Mouse (Mus musculus) adrenal gland, postnatal 25 days (tissue): ENCODE results near the gene Sarnp. TPM values are rescaled to one million over a fixed set of nuclear protein-coding genes. Genes with fewer than 3 reads are reported as not detected.

ENCODE experiments used
- DNase-seq: peaks from one replicate; pipeline ENCODE4 v3.0.0; 2021; ENCODE audit warnings: mixed read lengths
- total RNA-seq: library from RNA; stranded (reverse); gene quantifications from 2 replicates; pipeline ENCODE4 v1.2.3, GENCODE M21; 2021

Gene Sarnp
- total RNA-seq, 1 experiment from 2014 or later = 54.6 TPM

DNA sequence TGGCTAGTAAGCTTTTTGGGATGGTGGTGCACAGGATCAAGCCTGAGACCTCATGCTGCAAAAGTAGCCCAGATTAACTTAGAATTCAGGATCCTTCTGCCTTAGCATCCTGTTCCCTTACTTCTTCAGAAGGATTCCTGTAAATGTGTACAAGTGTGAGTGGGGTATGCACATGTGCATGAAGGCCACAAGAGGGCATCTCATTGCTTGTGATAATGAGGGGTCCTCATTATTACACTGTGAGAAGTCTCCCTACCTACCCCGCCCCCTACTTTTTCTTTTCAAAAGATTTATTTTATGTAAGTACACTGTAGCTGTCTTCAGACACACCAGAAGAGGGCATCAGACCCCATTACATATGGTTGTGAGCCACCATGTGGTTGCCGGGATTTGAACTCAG lies 98.4 kb downstream of the Sarnp start:
- no peak for DNase-seq

DNA sequence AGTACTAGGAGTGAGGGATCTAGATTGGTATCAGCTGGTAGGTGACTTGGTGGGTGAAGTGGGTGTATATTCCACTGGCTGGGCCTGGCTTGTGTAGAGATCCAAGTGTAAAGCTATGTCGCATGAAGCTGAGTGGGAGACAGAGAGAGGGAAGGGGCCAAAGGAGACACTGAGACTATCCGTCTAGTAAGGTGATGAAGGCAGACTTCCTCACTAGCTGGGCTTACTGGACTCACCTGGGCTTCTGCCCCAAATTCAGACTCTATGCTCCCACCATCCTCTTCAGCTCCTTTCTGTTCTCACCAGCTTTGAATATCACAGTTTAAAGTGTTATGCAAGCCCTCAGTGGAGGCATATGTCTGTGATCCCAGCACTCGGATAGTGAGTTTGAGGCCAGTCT lies 99.5 kb downstream of the Sarnp start:
- no peak for DNase-seq

DNA sequence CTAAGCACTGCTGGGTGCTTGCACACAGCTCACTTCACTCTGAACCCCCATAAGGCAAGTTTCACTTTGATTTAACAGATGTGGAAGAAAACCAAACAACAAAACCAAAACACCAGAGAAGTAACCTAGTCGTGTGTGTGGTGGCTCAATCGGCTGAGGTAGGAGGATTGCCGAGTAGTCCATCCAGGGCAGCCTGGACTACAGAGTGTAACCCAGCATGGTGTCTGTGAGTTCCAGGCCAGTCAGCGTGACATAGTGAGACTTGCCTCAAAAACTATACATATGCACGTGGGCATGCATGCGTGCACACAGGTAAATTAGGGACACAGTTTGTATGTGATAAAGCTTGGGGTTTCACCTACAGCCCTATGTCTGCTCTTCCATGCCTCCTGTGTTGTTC lies 100.3 kb downstream of the Sarnp start:
- DNase-seq = no peak

- DNase-seq = peak; percentile 47
Measured at GRCm38 (mm10) chr10:128918246-128918645, 101.1 kb downstream of the Sarnp start.

GRCm38 (mm10) chr10:128919203-128919631 lies 102.1 kb downstream of the Sarnp start:
- no peak for DNase-seq

DNA sequence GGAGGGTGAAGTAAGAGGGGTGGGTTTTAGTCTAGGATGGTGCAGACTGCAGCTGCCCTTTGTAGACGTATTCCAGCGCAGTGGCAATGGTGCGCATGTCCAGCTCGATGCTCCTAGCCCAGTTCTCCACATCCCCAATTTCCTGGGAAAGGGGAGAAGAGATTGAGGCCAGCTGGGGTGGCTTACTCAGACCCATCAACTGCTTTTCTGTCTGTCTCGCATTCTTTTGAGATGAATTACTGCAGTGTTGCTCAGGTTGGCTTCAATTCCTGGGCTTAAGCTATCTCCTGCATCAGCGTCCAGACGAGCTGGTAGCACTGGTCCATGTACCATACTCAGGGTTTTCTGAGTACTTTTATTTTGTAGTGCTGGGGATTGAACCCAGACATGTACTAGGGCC lies 102.8 kb downstream of the Sarnp start:
- DNase-seq = no peak

DNA sequence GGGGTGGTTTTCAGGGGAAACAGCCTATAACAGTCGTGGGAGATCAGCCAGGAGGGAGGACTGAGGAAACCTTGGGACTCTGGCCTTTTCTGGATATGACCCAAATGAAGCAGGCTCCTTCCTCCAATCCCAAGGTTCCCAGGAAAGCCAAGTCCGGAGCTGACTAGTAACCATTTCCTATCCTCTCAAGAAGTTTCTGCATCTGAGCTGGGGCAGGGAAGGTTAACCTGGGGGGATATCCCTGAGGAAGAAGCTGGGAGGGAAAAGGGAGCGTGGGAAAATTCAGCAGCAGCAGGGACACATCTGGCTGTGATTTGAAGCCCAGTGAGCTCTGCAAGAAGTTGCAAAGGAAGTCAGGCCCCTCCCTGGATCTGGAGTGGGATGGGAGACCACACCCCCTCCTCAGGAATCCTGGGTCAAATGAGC lies 103.6 kb downstream of the Sarnp start:
- no peak for DNase-seq

DNA sequence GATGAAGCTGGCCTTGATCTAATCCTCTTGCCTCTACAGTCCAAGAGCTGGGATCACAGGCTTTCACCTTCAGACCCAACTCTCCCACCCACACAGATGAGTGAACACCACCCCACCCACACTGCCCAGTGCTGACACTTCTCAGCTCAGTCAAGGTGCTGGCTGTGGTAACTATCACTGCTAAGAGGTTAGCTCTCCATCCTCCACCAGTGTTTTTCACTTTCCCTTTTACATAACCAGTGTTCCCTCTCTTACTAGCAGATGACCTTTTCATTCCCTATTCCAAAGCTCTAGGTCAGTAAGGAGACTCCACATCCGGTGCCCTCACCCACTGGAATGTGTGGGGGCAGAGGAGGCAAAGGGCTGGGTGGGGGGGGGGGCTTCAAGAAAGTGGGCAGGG lies 104.1 kb downstream of the Sarnp start:
- DNase-seq = no peak

GRCm38 (mm10) chr10:128921883-128922821 lies 105.0 kb downstream of the Sarnp start:
- peak; percentile 50 for DNase-seq

GRCm38 (mm10) chr10:128922822-128923012 lies 105.6 kb downstream of the Sarnp start, which contains the start of gene Rdh5:
Rdh5 (minus strand) TSS chr10:128922888.
- DNase-seq = no peak

DNA sequence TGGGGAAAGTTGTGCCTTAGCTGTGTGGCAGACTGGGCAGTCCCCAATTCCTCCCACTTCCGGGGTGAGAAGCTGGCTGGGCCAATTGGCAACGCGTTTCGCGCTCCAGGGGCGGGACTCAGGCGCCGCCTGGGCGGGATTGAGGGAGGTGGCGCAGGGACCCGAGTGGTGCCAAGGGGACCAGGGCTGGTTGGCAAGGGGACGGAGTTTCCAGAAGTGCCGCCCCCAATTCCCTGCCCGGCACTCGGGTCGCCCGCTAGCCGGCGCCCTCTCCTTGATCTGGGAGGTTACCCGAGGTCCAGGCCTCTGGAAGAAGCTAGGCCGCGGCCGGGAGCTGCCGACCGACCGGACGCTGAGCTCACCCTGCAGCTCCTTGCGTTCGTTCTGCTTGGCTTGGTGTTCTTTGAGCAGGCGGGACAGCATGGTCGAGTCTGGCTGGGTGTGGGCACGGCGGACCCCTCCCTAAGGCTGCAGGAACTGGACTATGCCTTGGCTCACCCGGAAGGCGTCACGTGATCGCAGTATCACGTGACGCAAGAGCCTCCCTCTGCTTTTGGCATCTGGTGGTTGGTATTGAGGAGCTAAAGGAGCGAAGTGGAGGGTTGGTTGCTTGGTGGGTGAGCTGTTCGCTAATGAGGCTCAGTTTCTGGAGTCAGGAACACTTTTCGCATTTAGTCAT lies 106.0 kb downstream of the Sarnp start:
- peak; percentile 98 for DNase-seq

DNA sequence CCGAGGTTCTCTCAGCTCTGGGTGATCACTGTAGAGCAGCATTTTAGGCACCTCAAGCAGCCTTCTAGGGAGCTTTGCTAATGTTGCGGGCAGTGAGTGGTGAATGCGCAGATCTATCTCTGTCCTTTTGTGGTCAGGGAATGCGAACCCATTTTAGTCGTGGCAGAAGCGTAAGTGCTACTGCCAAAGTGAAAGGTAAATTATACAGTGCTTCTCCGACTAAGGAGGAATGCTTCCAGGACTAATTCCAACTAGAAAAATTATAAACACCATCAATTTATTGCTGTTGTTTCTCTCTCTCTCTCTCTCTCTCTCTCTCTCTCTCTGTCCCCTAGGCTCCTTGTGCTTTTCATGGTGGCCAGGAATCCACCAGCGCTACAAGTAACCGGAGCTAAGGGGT lies 106.8 kb downstream of the Sarnp start, which contains the start of gene Bloc1s1:
Gene Bloc1s1, minus strand, starts transcription at position 101 of the 400 bp plus-strand sequence.
- no peak for DNase-seq

Other genes starting within 250 kb of the Sarnp start
- 2.8 and 3.8 TPM in 2 replicates for gene Erbb3, start 227.7 kb upstream of the Sarnp start, total RNA-seq
- gene Rps26, start 190.6 kb upstream of the Sarnp start, total RNA-seq = 688 and 827 TPM in 2 replicates
- 1.5 and 2.0 TPM in 2 replicates for gene Ikzf4, start 171.3 kb upstream of the Sarnp start, total RNA-seq
- gene Suox, start 143.3 kb upstream of the Sarnp start, total RNA-seq = 18.8 and 21.1 TPM in 2 replicates
- gene Rab5b, start 121.1 kb upstream of the Sarnp start, total RNA-seq = 106 and 124 TPM in 2 replicates
- 1.5 and 2.2 TPM in 2 replicates for gene Pmel, start 113.1 kb upstream of the Sarnp start, total RNA-seq
- gene Cdk2, start 112.3 kb upstream of the Sarnp start, total RNA-seq = 27.4 and 29.0 TPM in 2 replicates
- 15.1 and 17.6 TPM in 2 replicates for gene Dgka, start 72.5 kb upstream of the Sarnp start, total RNA-seq
- gene Pym1, start 69.4 kb upstream of the Sarnp start, total RNA-seq = 19.5 and 25.2 TPM in 2 replicates
- 38.6 and 46.9 TPM in 2 replicates for gene Mmp19, start 26.4 kb upstream of the Sarnp start, total RNA-seq
- 57.1 and 79.6 TPM in 2 replicates for gene Dnajc14, start 13.3 kb upstream of the Sarnp start, total RNA-seq
- gene Tmem198b, start 13.0 kb upstream of the Sarnp start, total RNA-seq = 8.8 and 13.8 TPM in 2 replicates
- 48.5 and 49.1 TPM in 2 replicates for gene Ormdl2, start 4.3 kb downstream of the Sarnp start, total RNA-seq
- gene Gdf11, start 74.4 kb downstream of the Sarnp start, total RNA-seq = 1.5 and 1.9 TPM in 2 replicates
- 238 and 302 TPM in 2 replicates for gene Cd63, start 83.7 kb downstream of the Sarnp start, total RNA-seq
- gene Rdh5, start 105.6 kb downstream of the Sarnp start, total RNA-seq = 7.7 and 15.9 TPM in 2 replicates
- 189 and 195 TPM in 2 replicates for gene Bloc1s1, start 106.7 kb downstream of the Sarnp start, total RNA-seq
- 9.6 and 10.2 TPM in 2 replicates for gene Itga7, start 116.5 kb downstream of the Sarnp start, total RNA-seq
- gene Mettl7b, start 143.7 kb downstream of the Sarnp start, total RNA-seq = 5.7 TPM in 1 of 2 replicates, not detected in the other
- gene Olfr9, start 172.1 kb downstream of the Sarnp start, total RNA-seq = not detected in 2 replicates
- gene Olfr763, start 193.5 kb downstream of the Sarnp start, total RNA-seq = not detected in 2 replicates
- gene Olfr764-ps1, start 222.6 kb downstream of the Sarnp start, total RNA-seq = not detected in 2 replicates
- gene Olfr765, start 232.7 kb downstream of the Sarnp start, total RNA-seq = not detected in 2 replicates